Comparison of ENCODE assay signal across 13 mouse cellular contexts in the genomic region with DNA sequence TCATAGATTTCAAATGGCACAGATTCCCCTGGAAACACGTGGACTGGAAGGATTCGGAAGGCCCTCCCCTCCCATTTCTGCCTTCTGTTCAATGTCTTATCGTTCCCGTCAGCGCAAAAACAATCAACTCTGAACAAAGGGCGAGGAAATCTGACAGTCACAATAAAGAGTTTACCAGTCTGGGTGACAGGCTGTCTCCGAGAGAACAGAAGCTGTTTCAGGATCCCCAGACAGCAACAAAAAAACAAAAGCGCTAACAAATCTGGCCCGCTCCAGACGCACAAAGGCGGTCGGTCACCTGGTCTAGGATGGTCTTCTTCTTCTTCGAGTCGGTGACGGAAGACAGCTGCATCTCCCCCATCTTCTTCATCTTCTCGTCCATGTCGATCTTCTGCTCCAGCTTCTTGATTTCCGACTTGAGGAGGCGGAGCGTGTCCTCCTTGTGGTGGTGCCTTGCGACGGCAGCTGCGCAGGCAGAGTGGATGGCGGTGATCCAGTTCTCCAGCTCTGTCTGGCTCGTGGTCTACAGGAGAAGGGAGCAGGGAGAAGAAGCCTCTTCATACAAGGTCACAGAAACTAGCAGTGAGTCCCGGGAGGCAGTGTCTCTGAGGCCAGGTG.
DNase-seq lines count a peak whose midpoint lies in the region; ATAC-seq and TF ChIP-seq lines count a peak whose summit lies in the region.
"Had no signal": no experiment of that assay in that cellular context is flagged by ENCODE, and none has a peak within 500 bp of the region (broad histone marks: within the 10 kb centered on the region; RNA-seq: fewer than 3 reads in every experiment).

No protein-coding gene starts in this region.

- ATAC-seq in forebrain, embryonic 16.5 days: peak; percentile 29
- no peak for ATAC-seq in forebrain, embryonic 14.5 days
- ATAC-seq in hindbrain, postnatal 0 days: peak; percentile 40

- H3K9ac ChIP-seq in forebrain, embryonic 16.5 days (replicated peaks; ENCODE audit: low read depth, low read length): no peak overlapping the region
- H3K9ac ChIP-seq in forebrain, embryonic 14.5 days (ENCODE audit: low read length): no peak overlapping the region
- no peak overlapping the region for H3K9ac ChIP-seq in hindbrain, postnatal 0 days (replicated peaks; ENCODE audit: low read length)
- H3K9ac ChIP-seq: embryonic facial prominence, embryonic 13.5 days; midbrain, embryonic 12.5 days; neural tube, embryonic 12.5 days had no signal

- peak; percentile 47 for TF ChIP-seq CTCF in hindbrain, postnatal 0 days (IDR thresholded peaks at IDR 0.05; ENCODE audit: low read depth)

- no peaks in the 10 kb centered on the region for H3K9me3 ChIP-seq in forebrain, embryonic 16.5 days (ENCODE audit: control insufficient read depth, low read length)
- H3K9me3 ChIP-seq in forebrain, embryonic 14.5 days (replicated peaks; ENCODE audit: control insufficient read depth, low read length): no peaks in the 10 kb centered on the region
- 0 out of 2 replicates have a peak, but pooled peaks cover 2% of the 10 kb centered on the region for H3K9me3 ChIP-seq in hindbrain, postnatal 0 days (ENCODE audit: low read length)
- H3K9me3 ChIP-seq: embryonic facial prominence, embryonic 13.5 days; midbrain, embryonic 12.5 days; neural tube, embryonic 12.5 days had no signal

- H3K4me3 ChIP-seq in forebrain, embryonic 16.5 days (replicated peaks; ENCODE audit: low read length): peak overlapping the region; percentile 9; the same call in 1 of the 2 replicates
- H3K4me3 ChIP-seq in forebrain, embryonic 14.5 days (ENCODE audit: low read depth, low read length): no peak overlapping the region
- peak overlapping the region; percentile 11; the same call in 1 of the 2 replicates for H3K4me3 ChIP-seq in hindbrain, postnatal 0 days (ENCODE audit: low read length)
- H3K4me3 ChIP-seq: embryonic facial prominence, embryonic 13.5 days; midbrain, embryonic 12.5 days; neural tube, embryonic 12.5 days had no signal

- intact Hi-C loops in left cerebral cortex, postnatal 4 days (cut with DNase I): no loop called here
- intact Hi-C loops in gastrocnemius, postnatal 14 days (cut with DNase I; ENCODE audit: low total_unique reads): no loop called here

- peaks cover 10% of the 10 kb centered on the region for H3K4me1 ChIP-seq in forebrain, embryonic 16.5 days (replicated peaks; ENCODE audit: control insufficient read depth, insufficient read depth, low read length)
- no peaks in the 10 kb centered on the region; the same call in none of the 2 replicates for H3K4me1 ChIP-seq in forebrain, embryonic 14.5 days (ENCODE audit: control insufficient read depth, insufficient read depth, low read length)
- H3K4me1 ChIP-seq in hindbrain, postnatal 0 days (ENCODE audit: insufficient read depth, low read length): no peaks in the 10 kb centered on the region

- H3K27me3 ChIP-seq in forebrain, embryonic 16.5 days (replicated peaks; ENCODE audit: control insufficient read depth, insufficient read depth, low read length): no peaks in the 10 kb centered on the region
- H3K27me3 ChIP-seq in forebrain, embryonic 14.5 days (replicated peaks; ENCODE audit: control insufficient read depth, insufficient read depth, low read length): no peaks in the 10 kb centered on the region
- H3K27me3 ChIP-seq in hindbrain, postnatal 0 days (ENCODE audit: insufficient read depth, low read length): no peaks in the 10 kb centered on the region
- H3K27me3 ChIP-seq: embryonic facial prominence, embryonic 13.5 days; midbrain, embryonic 12.5 days; neural tube, embryonic 12.5 days had no signal

- H3K4me2 ChIP-seq in forebrain, embryonic 16.5 days (ENCODE audit: low read length): 0 out of 2 replicates have a peak overlapping the region, but pooled peaks have one; percentile 11
- no peak overlapping the region for H3K4me2 ChIP-seq in forebrain, embryonic 14.5 days (ENCODE audit: low read length)
- peak overlapping the region; percentile 17; the same call in 1 of the 2 replicates for H3K4me2 ChIP-seq in hindbrain, postnatal 0 days (ENCODE audit: low read depth, low read length)
- H3K4me2 ChIP-seq: embryonic facial prominence, embryonic 13.5 days; heart, embryonic 11.5 days; midbrain, embryonic 12.5 days; neural tube, embryonic 12.5 days had no signal

- H3K27ac ChIP-seq in forebrain, embryonic 16.5 days (ENCODE audit: low read length): 0 out of 2 replicates have a peak overlapping the region, but pooled peaks have one; percentile 39
- no peak overlapping the region for H3K27ac ChIP-seq in forebrain, embryonic 14.5 days (ENCODE audit: low read depth, low read length)
- no peak overlapping the region for H3K27ac ChIP-seq in hindbrain, postnatal 0 days
- H3K27ac ChIP-seq: embryonic facial prominence, embryonic 13.5 days; midbrain, embryonic 12.5 days; neural tube, embryonic 12.5 days had no signal

- no peak for DNase-seq in forebrain, embryonic 14.5 days (ENCODE audit: low spot score)
- peak; percentile 43 for DNase-seq in R1 (ENCODE audit: low read depth, low spot score)
- DNase-seq in hindbrain, postnatal 0 days (ENCODE audit: low spot score): peak; percentile 44
- peak; percentile 45 for DNase-seq in left cerebral cortex, postnatal 4 days
- no peak for DNase-seq in gastrocnemius, postnatal 4 days (ENCODE audit: low spot score in 2 of 2)
- no peak for DNase-seq in gastrocnemius, postnatal 14 days
- no peak for DNase-seq in c-Kit-positive CD71-positive TER-119-positive erythroid progenitor cells, embryonic 14.5 days (ENCODE audit: low spot score)
- DNase-seq: kidney, adult 9 months had no signal

- H3K36me3 ChIP-seq in forebrain, embryonic 16.5 days (ENCODE audit: control insufficient read depth, insufficient read depth): no peaks in the 10 kb centered on the region
- H3K36me3 ChIP-seq in forebrain, embryonic 14.5 days (ENCODE audit: control insufficient read depth, insufficient read depth, low read length): no peaks in the 10 kb centered on the region
- no peaks in the 10 kb centered on the region for H3K36me3 ChIP-seq in hindbrain, postnatal 0 days (ENCODE audit: insufficient read depth, low read length)

- 61% methylated on average over 25 of the region's 26 CpGs for WGBS in forebrain, embryonic 16.5 days
- 79% methylated on average over 25 of the region's 26 CpGs for WGBS in forebrain, embryonic 14.5 days
- 67% methylated on average over 26 of the region's 26 CpGs for WGBS in hindbrain, postnatal 0 days

Comparison
In these comparisons a context has a peak if more than half of its experiments do, and no peak if none do; other contexts are left out.
1. DNase-seq: peak in R1 (single experiment), hindbrain, postnatal 0 days (single experiment) and left cerebral cortex, postnatal 4 days (single experiment); none in forebrain, embryonic 14.5 days (single experiment), gastrocnemius, postnatal 4 days (0 of 2), gastrocnemius, postnatal 14 days (single experiment) and c-Kit-positive CD71-positive TER-119-positive erythroid progenitor cells, embryonic 14.5 days (single experiment).